Mouse (Mus musculus) CD4-positive, CD25-positive, alpha-beta regulatory T cell, adult 4 months (primary cell): ENCODE data around the gene Ak8. TPM values are rescaled to one million over a fixed set of nuclear protein-coding genes. Genes with fewer than 3 reads are reported as not detected.

Experiments
- polyA plus RNA-seq, 2 experiments: library from polyadenylated mRNA; unstranded; fragments of 100-300 nt; shearing (Covaris generic); gene quantifications; one replicate each; pipeline ENCODE4 v1.2.1; 2017

Gene Ak8
- polyA plus RNA-seq, 2 experiments from 2014 or later: not detected

Other genes with a start within 250 kb of the Ak8 start
- gene 1700007K13Rik, start 233.8 kb upstream of the Ak8 start, polyA plus RNA-seq: not detected
- gene Mrps2, start 232.1 kb upstream of the Ak8 start, polyA plus RNA-seq: 10 to 100 TPM; 19.5 to 24.0 TPM
- not detected for gene Gbgt1, start 203.3 kb upstream of the Ak8 start, polyA plus RNA-seq
- not detected for gene Gm10134, start 194.1 kb upstream of the Ak8 start, polyA plus RNA-seq
- 1 to 10 TPM; 4.3 to 8.8 TPM for gene Ralgds, start 187.0 kb upstream of the Ak8 start, polyA plus RNA-seq
- gene Cel, start 136.8 kb upstream of the Ak8 start, polyA plus RNA-seq: not detected
- 10 to 100 TPM; 18.5 to 27.0 TPM for gene Gtf3c5, start 116.4 kb upstream of the Ak8 start, polyA plus RNA-seq
- not detected for gene Gfi1b, start 78.2 kb upstream of the Ak8 start, polyA plus RNA-seq
- 10 to 100 TPM; 15.9 to 33.3 TPM for gene Tsc1, start 58.9 kb upstream of the Ak8 start, polyA plus RNA-seq
- not detected for gene Spaca9, start 437 bp upstream of the Ak8 start, polyA plus RNA-seq
- 1 to 10 TPM; 3.2 to 3.3 TPM for gene Gtf3c4, start 140.2 kb downstream of the Ak8 start, polyA plus RNA-seq
- gene Ddx31, start 140.2 kb downstream of the Ak8 start, polyA plus RNA-seq: 10 to 100 TPM; 15.3 to 15.9 TPM
- not detected for gene Barhl1, start 216.5 kb downstream of the Ak8 start, polyA plus RNA-seq